Mouse (Mus musculus): ENCODE measurements around the gene Sebox. TPM values are rescaled to one million over a fixed set of nuclear protein-coding genes. Genes with fewer than 3 reads are reported as not detected.

The Sebox gene
- polyA plus RNA-seq, 1 experiment, result not detected

DNA sequence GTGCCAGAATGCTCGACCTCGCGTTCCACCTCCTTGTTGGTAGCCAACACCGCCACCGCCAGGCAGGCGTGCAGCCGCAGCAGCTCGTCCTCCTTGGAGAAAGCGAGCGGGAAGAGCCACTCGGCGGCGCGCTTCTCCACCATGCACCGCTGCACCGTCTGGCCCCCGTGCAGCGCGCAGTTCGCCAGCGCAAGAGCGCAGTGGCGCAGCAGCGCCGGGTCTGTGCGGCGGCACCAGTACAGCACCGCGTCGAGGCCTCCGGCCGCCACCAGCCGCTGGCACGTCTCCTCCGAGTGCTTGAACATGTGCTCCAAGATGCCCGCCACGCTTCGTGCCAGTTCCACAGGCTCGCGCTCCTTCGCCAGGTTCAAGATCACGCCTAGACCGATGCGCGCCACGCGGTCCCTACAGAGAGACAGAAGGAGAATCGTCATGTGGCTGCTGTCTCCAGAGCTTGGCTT, 12.4 kb upstream of the Sebox start:
- peaks cover 12% of the 10 kb centered on the region for H3K4me1 ChIP-seq (ENCODE audit: control insufficient read depth, insufficient read depth, low read length)
- WGBS, result 1% methylated on average over 48 of the region's 48 CpGs
- TF ChIP-seq POLR2A (IDR thresholded peaks at IDR 0.05; ENCODE audit: insufficient read depth, low read depth, low read length) (no peak), CTCF (IDR thresholded peaks at IDR 0.05; ENCODE audit: insufficient read depth, low read depth, low read length) (no peak)
- peak overlapping the region; percentile 37 for H3K4me3 ChIP-seq (ENCODE audit: insufficient read depth, low read depth, low read length)
- no peak overlapping the region; the same call in 1 of the 2 replicates for H3K27ac ChIP-seq (ENCODE audit: insufficient read depth, low read depth, low read length)

DNA sequence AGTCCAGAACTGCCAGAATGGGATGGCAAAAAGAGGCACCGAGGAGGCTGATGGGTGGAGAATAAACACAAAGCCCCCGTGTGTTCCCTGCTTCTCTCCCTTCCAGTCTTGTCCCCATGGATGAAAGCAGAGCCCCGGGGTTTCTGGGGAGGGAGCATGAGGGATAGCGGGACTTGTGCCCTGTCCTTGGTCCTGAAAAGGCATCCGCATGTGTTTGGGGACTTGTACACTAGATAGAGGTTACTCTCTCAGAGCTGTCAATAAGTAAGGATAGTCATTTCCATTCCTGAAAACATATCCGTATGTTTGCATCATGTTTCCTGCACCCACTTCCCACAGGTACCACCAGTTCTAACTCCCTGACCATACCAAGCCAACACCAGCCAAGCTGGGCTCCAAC, 7.3 kb upstream of the Sebox start:
- H3K4me1 ChIP-seq (ENCODE audit: control insufficient read depth, insufficient read depth, low read length), result peaks cover 8% of the 10 kb centered on the region

DNA sequence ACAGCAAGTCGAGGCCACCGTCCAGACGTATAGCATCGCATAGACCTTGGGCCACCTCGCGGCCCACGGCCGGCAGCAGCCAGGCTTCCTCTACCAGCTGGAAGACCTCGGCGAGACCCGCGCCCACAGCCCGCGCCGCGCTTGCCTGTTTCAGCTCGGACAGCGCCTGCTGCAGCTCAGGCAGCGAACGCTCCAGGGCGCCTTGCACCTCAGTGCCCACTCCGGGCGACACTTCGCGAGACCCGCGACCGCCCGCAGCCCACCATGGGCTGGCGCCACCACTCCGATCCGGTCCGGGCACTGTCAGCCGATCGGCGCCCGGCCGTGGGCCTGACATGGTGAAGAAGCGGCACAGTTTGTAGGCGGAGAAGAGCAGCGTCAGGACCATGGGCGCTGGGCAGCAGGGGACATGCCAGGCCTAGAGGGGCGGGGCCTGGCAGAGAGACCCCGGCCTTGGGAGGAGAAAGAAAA, 6.1 kb upstream of the Sebox start:
- H3K4me3 ChIP-seq (ENCODE audit: insufficient read depth, low read depth, low read length), result peak overlapping the region; percentile 91
- H3K27ac ChIP-seq (ENCODE audit: insufficient read depth, low read depth, low read length), result peak overlapping the region; percentile 84
- under 1% methylated on average over 44 of the region's 44 CpGs for WGBS
- TF ChIP-seq CTCF (IDR thresholded peaks at IDR 0.05; ENCODE audit: insufficient read depth, low read depth, low read length) (no peak), POLR2A (IDR thresholded peaks at IDR 0.05; ENCODE audit: insufficient read depth, low read depth, low read length) (no peak)
- peaks cover 5% of the 10 kb centered on the region for H3K4me1 ChIP-seq (ENCODE audit: control insufficient read depth, insufficient read depth, low read length)

More for the DNA sequence above, 7.3 kb upstream of the Sebox start:
- 15% methylated on average over 6 of the region's 6 CpGs for WGBS
- TF ChIP-seq CTCF (IDR thresholded peaks at IDR 0.05; ENCODE audit: insufficient read depth, low read depth, low read length), result no peak
- TF ChIP-seq POLR2A (IDR thresholded peaks at IDR 0.05; ENCODE audit: insufficient read depth, low read depth, low read length), result no peak
- peak overlapping the region; percentile 10; the same call in 1 of the 2 replicates for H3K4me3 ChIP-seq (ENCODE audit: insufficient read depth, low read depth, low read length)
- no peak overlapping the region for H3K27ac ChIP-seq (ENCODE audit: insufficient read depth, low read depth, low read length)

DNA sequence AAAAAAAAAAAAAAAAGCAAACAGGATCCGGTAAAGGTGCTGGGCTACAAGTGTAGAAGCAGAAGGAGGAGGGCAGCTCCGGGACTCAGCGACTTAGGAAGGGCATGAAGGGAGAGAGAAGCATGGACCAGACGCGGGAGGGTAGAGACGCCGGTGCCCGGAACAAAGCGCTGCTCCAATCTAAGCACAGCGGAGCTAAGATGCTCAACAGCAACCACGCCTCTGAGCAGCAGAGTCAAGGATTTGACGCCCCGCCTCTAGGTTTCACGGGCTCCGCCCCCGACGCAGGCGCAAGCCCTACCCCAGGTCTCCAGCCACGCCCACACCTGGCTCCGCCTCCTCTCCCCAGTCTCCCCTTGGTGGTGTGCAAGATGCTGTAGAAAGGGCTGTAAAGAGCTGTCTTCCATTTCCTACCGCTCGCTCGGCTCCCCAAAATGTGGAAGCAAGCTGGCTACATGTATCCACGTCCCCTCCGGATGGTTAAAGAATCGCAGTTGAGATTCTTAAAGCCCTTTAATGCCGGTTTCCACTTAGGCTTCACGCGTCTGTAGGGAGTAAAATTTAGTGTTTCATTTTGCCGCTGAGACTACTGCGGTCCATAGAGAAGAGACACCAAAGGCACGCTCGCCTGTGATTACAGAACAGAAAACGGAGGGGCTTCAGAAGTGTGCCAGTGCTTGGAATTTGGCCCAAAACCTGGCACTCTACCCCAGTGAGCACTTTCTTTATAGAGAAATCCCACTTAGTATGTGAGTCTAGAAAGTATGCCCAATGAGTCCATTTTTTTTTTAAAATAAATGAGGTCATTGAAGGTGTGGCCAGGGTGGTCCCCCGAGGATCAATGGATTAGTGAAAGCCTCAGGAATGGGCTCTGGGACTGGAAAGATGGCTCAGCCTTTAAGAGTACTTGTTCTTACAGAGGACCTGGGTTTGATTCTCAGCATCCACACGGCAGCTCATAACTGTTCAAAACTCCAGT, 5.4 kb upstream of the Sebox start, which contains the start of gene Sarm1:
TSS of gene Sarm1 (minus strand) at position 211 of the 979 bp plus-strand sequence.
- H3K4me1 ChIP-seq (ENCODE audit: control insufficient read depth, insufficient read depth, low read length), result peaks cover 5% of the 10 kb centered on the region
- peak; percentile 84 for TF ChIP-seq POLR2A (IDR thresholded peaks at IDR 0.05; ENCODE audit: insufficient read depth, low read depth, low read length)
- TF ChIP-seq CTCF (IDR thresholded peaks at IDR 0.05; ENCODE audit: insufficient read depth, low read depth, low read length), result no peak
- peak within 1 kb of the TSS; percentile 91 for H3K27ac ChIP-seq (ENCODE audit: insufficient read depth, low read depth, low read length)
- 2% methylated on average over 36 of the region's 36 CpGs for WGBS
- peak within 1 kb of the TSS; percentile 91 for H3K4me3 ChIP-seq (ENCODE audit: insufficient read depth, low read depth, low read length)

DNA sequence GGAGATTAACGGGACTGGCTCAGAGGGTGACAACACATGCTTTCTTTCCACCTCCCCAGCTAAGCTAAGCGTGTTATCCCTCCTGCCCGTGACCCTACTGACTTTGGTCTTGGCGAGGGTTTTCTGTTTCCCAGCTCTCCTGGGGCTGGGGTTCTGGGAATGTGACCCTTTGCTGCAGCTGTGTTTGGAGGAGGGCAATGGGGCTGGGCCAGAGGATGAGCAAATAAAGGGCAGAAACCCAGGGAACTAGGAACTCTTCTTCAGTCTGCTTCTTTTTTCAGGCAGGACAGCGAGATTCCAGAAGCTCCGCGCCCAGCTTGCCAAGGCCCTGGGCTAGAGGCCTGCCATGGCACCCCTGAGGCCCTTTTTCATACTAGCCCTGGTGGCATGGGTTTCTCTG, 4.2 kb upstream of the Sebox start, which contains the start of gene Vtn:
TSS of gene Vtn (plus strand) at position 88 of the 400 bp plus-strand sequence.
- 72% methylated on average over 7 of the region's 7 CpGs for WGBS
- H3K4me1 ChIP-seq (ENCODE audit: control insufficient read depth, insufficient read depth, low read length), result peaks cover 5% of the 10 kb centered on the region
- peak within 1 kb of the TSS; percentile 91 for H3K27ac ChIP-seq (ENCODE audit: insufficient read depth, low read depth, low read length)
- H3K4me3 ChIP-seq (ENCODE audit: insufficient read depth, low read depth, low read length), result peak within 1 kb of the TSS; percentile 91
- TF ChIP-seq CTCF (IDR thresholded peaks at IDR 0.05; ENCODE audit: insufficient read depth, low read depth, low read length) (no peak), POLR2A (IDR thresholded peaks at IDR 0.05; ENCODE audit: insufficient read depth, low read depth, low read length) (no peak)

DNA sequence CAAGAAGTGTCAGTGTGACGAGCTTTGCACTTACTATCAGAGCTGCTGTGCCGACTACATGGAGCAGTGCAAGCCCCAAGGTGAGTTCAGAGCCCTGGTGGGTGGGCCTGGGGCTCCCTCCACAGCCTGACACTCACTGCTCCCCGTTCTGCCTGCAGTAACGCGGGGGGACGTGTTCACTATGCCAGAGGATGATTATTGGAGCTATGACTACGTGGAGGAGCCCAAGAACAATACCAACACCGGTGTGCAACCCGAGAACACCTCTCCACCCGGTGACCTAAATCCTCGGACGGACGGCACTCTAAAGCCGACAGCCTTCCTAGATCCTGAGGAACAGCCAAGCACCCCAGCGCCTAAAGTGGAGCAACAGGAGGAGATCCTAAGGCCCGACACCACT, 3.7 kb upstream of the Sebox start:
- WGBS, result 56% methylated on average over 16 of the region's 16 CpGs
- TF ChIP-seq POLR2A (IDR thresholded peaks at IDR 0.05; ENCODE audit: insufficient read depth, low read depth, low read length) (no peak), CTCF (IDR thresholded peaks at IDR 0.05; ENCODE audit: insufficient read depth, low read depth, low read length) (no peak)
- Histone ChIP-seq H3K4me1 (ENCODE audit: control insufficient read depth, insufficient read depth, low read length) (peaks cover 3% of the 10 kb centered on the region), H3K27ac (ENCODE audit: insufficient read depth, low read depth, low read length) (no peak overlapping the region), H3K4me3 (ENCODE audit: insufficient read depth, low read depth, low read length) (peak overlapping the region; percentile 24; the same call in 1 of the 2 replicates)

DNA sequence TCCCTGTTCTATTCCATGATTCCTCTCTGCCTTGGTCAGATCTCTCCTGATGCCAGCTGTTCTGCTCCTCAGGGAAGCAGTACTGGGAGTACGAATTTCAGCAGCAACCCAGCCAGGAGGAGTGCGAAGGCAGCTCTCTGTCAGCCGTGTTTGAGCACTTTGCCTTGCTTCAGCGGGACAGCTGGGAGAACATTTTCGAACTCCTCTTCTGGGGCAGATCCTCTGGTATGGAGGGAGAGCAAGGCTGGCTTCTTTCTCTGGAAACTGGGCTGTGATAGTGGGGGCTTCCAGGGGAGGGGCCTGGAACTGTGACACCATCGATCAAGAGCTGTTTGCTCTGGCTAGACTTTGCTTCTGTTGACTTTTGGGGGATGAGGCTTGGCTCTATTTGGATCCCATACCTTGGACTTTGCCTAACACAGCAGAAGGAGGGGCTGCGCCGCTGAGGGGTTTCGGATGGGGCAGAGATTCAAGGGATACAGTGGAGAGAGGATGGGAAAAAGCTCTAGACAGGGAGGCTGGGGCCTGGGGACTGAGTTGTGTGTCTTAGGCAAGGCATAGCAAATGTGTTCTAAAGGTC, 2.5 kb upstream of the Sebox start:
- TF ChIP-seq CTCF (IDR thresholded peaks at IDR 0.05; ENCODE audit: insufficient read depth, low read depth, low read length), result no peak
- no peak for TF ChIP-seq POLR2A (IDR thresholded peaks at IDR 0.05; ENCODE audit: insufficient read depth, low read depth, low read length)
- WGBS, result 75% methylated on average over 9 of the region's 9 CpGs

DNA sequence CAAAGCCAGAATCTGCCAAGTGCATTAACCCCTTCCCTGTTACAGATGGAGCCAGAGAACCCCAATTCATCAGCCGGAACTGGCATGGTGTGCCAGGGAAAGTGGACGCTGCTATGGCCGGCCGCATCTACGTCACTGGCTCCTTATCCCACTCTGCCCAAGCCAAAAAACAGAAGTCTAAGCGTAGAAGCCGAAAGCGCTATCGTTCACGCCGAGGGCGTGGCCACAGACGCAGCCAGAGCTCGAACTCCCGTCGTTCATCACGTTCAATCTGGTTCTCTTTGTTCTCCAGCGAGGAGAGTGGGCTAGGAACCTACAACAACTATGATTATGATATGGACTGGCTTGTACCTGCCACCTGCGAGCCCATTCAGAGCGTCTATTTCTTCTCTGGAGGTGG, 1.7 kb upstream of the Sebox start:
- TF ChIP-seq POLR2A (IDR thresholded peaks at IDR 0.05; ENCODE audit: insufficient read depth, low read depth, low read length) (no peak), CTCF (IDR thresholded peaks at IDR 0.05; ENCODE audit: insufficient read depth, low read depth, low read length) (no peak)
- Histone ChIP-seq H3K4me1 (ENCODE audit: control insufficient read depth, insufficient read depth, low read length) (no peaks in the 10 kb centered on the region), H3K27ac (ENCODE audit: insufficient read depth, low read depth, low read length) (no peak overlapping the region), H3K4me3 (ENCODE audit: insufficient read depth, low read depth, low read length) (no peak overlapping the region)
- WGBS, result 80% methylated on average over 20 of the region's 20 CpGs

More for the DNA sequence above, 2.5 kb upstream of the Sebox start:
- Histone ChIP-seq H3K4me3 (ENCODE audit: insufficient read depth, low read depth, low read length) (peak overlapping the region; percentile 8; the same call in 1 of the 2 replicates), H3K27ac (ENCODE audit: insufficient read depth, low read depth, low read length) (no peak overlapping the region), H3K4me1 (ENCODE audit: control insufficient read depth, insufficient read depth, low read length) (peaks cover 2% of the 10 kb centered on the region)

All from olfactory bulb, adult 2 months (tissue).